Mouse (Mus musculus) Patski (cell line): ENCODE measurements at regions not wholly inside any gene's neighbourhood (a gene's known extent, or its start where the extent isn't known, plus 50 kb on each side); places are given as distances from the start of the nearest gene placed in this dataset.

Experiments
- ATAC-seq: fragments of 100-300 bp; one replicate; pipeline ENCODE4 v1.8.0; 2021
- CTCF ChIA-PET: fragments of 350-600 bp; sonication (Branson Sonifier 250); formaldehyde crosslinking; loops from one replicate; lab custom pipeline; 2022; ENCODE audit warnings: inconsistent platforms; lab: Charles Lee
- POLR2A ChIA-PET: fragments of 350-600 bp; sonication (Branson Sonifier 250); formaldehyde crosslinking; loops from one replicate; lab custom pipeline; 2022; ENCODE audit warnings: antibody characterized with exemption, inconsistent platforms; lab: Charles Lee
- DNase-seq: peaks from one replicate; pipeline ENCODE4 v3.0.0-alpha.2; 2011; ENCODE audit warnings: low read depth, low spot score
- H3K27me3 ChIP-seq: fragments of 371-371 bp; one replicate; pipeline ENCODE4 v1.5.1; 2021
- CTCF ChIP-seq: fragments of 100-300 bp; IDR thresholded peaks from one replicate; pipeline ENCODE4 v1.5.1; 2021
- in situ Hi-C: fragments of 300-500 bp; cut with MboI; formaldehyde crosslinking; loops from 3 replicates; pipeline ENCODE4 v1.11.1; 2018; ENCODE audit warnings: low pct_unique_long_range_greater_than_20kb, mixed read lengths

- TF ChIP-seq CTCF, result no peak
- CTCF ChIA-PET, result interaction anchor here (0.9 kb wide), 1 partner anchor 7 kb away, joined by 3 read pairs; no protein-coding TSS in a partner anchor
- ATAC-seq (no peak), DNase-seq (no peak)
- H3K27me3 ChIP-seq, result no peaks in the 10 kb centered on the region
- POLR2A ChIA-PET, result no interaction called here
- in situ Hi-C loops, result no loop called here
These were observed 88.6 kb upstream of the Fam189a1 start for GRCm38 (mm10) chr7:65244936-65245335.

- in situ Hi-C loops, result no loop called here
- TF ChIP-seq CTCF, result no peak
- H3K27me3 ChIP-seq, result no peaks in the 10 kb centered on the region
- POLR2A ChIA-PET, result no interaction called here
- CTCF ChIA-PET, result interaction anchor here (0.7 kb wide), 1 partner anchor 197 kb away, joined by 3 read pairs; no protein-coding TSS in a partner anchor
- no peak for DNase-seq
- no peak for ATAC-seq
These were observed 84.8 kb upstream of the Fam189a1 start for GRCm38 (mm10) chr7:65241208-65241607.

GRCm38 (mm10) chr7:65235701-65236100 is 79.3 kb upstream of the Fam189a1 start:
- no peaks in the 10 kb centered on the region for H3K27me3 ChIP-seq
- in situ Hi-C loops, result no loop called here
- ChIA-PET CTCF (no interaction called here), POLR2A (no interaction called here)
- no peak for ATAC-seq
- no peak for DNase-seq
- no peak for TF ChIP-seq CTCF

- CTCF ChIA-PET, result no interaction called here
- no peaks in the 10 kb centered on the region for H3K27me3 ChIP-seq
- DNase-seq (no peak), ATAC-seq (no peak)
- in situ Hi-C loops, result no loop called here
- POLR2A ChIA-PET, result no interaction called here
- no peak for TF ChIP-seq CTCF
These were observed 77.3 kb upstream of the Fam189a1 start for GRCm38 (mm10) chr7:65233681-65234080.

GRCm38 (mm10) chr7:65229306-65229705 is 72.9 kb upstream of the Fam189a1 start:
- CTCF ChIA-PET, result no interaction called here
- ATAC-seq (no peak), DNase-seq (no peak)
- in situ Hi-C loops, result no loop called here
- H3K27me3 ChIP-seq, result no peaks in the 10 kb centered on the region
- POLR2A ChIA-PET, result no interaction called here
- no peak for TF ChIP-seq CTCF

GRCm38 (mm10) chr7:65226218-65226617 is 69.8 kb upstream of the Fam189a1 start:
- CTCF ChIA-PET, result no interaction called here
- H3K27me3 ChIP-seq, result peaks cover 3% of the 10 kb centered on the region
- POLR2A ChIA-PET, result no interaction called here
- no peak for TF ChIP-seq CTCF
- ATAC-seq (no peak), DNase-seq (no peak)
- in situ Hi-C loops, result no loop called here

GRCm38 (mm10) chr7:65213216-65213925 is 57.0 kb upstream of the Fam189a1 start:
- DNase-seq (no peak), ATAC-seq (no peak)
- H3K27me3 ChIP-seq, result no peaks in the 10 kb centered on the region
- CTCF ChIA-PET, result interaction anchor here (0.6 to 1.4 kb wide), 2 partner anchors 105 to 217 kb away, joined by 3 to 4 read pairs; no protein-coding TSS in a partner anchor
- in situ Hi-C loops, result no loop called here
- TF ChIP-seq CTCF, result peak; percentile 63
- POLR2A ChIA-PET, result no interaction called here

- no peak for TF ChIP-seq CTCF
- CTCF ChIA-PET, result no interaction called here
- in situ Hi-C loops, result no loop called here
- ATAC-seq (no peak), DNase-seq (no peak)
- POLR2A ChIA-PET, result no interaction called here
- H3K27me3 ChIP-seq, result no peaks in the 10 kb centered on the region
These were observed 50.9 kb upstream of the Fam189a1 start for GRCm38 (mm10) chr7:65207240-65207639.
